Mouse (Mus musculus): Measurements from ENCODE around the gene Tmem63c.

Tmem63c gene

GRCm38 (mm10) chr12:87044711-87045110 is 23.6 kb downstream of the Tmem63c start:
- in situ Hi-C loops (cut with MboI; ENCODE audit: unreplicated experiment in 2 of 2), result no loop called here

DNA sequence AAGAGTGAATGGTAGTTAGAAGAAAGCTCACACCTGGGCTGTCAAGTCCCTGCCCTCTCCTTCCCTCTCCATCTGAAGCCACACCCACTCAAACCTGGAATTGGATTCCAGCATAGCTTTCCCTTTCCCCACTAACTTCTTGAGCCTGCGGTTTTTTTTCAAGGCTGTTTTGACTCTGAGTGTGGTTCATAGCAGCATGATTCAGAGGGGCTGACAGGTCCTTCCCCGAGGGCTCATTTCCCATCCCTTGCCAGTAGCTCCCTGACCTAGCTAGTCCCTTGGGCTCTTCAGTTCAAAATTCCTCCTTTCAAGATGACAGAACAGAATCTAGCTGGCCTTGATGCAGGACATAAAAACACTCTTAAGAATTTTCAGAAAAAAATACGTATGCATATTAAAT is 26.4 kb downstream of the Tmem63c start:
- in situ Hi-C loops (cut with MboI; ENCODE audit: unreplicated experiment in 2 of 2), result no loop called here

GRCm38 (mm10) chr12:87052661-87053321 is 31.7 kb downstream of the Tmem63c start:
- in situ Hi-C loops (cut with MboI; ENCODE audit: unreplicated experiment in 2 of 2), result loop anchor here (10.0 kb wide), 1 partner anchor 288 kb away; no protein-coding TSS in a partner anchor

DNA sequence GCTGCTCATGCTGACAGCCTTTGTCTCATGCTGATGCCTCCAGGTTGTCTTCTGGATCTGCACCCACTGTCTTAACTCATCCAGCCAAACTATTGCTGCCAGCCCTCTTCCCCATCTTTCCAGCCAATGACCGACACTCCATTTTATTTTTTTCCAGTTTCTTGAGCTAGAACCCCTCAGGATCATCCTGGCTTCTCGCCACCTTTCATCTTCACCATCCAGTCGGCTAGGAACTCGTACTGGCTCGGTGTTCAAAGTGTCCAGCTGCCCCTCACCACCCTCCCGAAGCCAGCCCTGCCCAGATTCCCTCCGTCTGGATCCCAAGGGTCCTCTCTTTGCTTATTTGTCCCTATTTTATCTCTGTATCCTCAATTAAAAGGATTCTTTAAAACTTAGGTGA is 33.7 kb downstream of the Tmem63c start:
- in situ Hi-C loops (cut with MboI; ENCODE audit: unreplicated experiment in 2 of 2), result loop anchor here (10.0 kb wide), 1 partner anchor 290 kb away; no protein-coding TSS in a partner anchor

DNA sequence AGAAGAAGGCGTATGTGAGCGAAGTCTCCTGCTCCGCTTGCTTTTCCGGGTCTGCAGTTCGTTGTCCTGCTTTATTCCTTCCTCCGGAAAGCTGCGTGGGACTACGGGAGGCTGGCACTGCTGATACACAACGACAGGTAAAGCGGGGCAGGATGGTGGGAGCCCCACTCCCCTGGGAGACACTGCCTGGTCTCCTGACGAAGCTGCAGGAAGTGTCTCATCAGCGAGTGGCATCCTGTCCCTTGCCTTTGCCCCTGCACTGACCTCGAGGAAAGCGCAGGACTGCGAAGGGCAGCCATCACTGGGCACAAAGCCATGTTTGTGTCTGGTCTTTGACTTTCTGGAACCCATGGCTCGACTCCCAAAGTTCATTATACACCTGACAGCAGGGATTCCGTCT is 35.9 kb downstream of the Tmem63c start:
- in situ Hi-C loops (cut with MboI; ENCODE audit: unreplicated experiment in 2 of 2), result loop anchor here (10.0 kb wide), 1 partner anchor 292 kb away; no protein-coding TSS in a partner anchor

DNA sequence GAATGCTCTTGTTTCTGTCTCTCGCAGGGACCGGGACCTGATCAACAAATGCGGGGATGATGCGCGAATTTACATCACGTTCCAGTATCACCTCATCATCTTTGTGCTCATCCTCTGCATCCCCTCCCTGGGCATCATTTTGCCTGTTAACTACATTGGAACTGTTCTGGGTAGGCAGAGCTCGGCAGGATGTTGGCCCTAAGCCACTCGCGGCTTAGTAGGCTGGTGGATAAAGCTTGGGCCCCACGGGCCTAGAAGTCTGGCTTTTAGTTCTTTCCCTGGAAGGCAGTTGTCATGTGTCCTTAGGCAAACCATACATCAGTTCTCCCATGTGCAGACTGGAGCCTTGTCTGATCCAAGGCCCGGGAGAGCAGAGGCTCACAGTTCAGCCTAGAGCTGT is 44.3 kb downstream of the Tmem63c start:
- in situ Hi-C loops (cut with MboI; ENCODE audit: unreplicated experiment in 2 of 2), result no loop called here

DNA sequence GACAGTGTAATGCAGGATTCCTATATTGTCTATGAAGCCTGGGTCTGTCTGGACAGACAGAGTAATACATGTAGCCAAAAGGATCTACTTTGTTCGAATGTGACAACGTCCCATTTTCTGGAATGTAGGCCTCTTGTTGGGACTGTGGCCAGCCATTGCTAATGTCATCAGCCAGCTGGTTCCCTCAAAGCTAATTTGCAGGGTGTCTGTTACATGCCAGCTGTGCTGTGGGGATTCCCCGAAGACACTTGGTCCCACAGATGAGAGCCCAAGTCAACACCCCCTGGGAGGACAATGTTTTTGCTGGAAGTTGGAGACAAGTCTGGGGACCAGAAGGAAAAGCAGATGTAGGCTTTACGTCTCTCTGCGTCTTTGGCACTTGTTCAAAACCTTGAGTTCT is 45.3 kb downstream of the Tmem63c start:
- in situ Hi-C loops (cut with MboI; ENCODE audit: unreplicated experiment in 2 of 2), result no loop called here

DNA sequence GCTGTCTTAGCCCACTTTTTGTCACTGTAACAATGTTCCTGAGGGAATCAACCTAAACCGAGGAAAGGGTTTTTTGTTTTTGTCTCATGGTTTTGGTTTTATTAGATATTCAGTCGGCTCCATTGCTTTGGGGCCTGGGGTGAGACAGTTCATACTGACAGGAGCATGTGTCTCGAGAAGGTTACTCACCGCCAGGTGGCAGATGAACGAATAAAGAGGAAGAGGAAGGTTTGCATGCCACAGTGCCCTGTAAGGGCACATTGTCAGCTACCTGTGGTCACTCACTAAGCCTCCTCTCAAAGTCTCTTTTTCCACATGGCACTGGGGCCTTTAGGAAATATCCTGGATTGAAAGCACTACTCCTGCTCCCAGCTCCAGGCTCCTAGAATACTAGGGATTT is 49.4 kb downstream of the Tmem63c start:
- in situ Hi-C loops (cut with MboI; ENCODE audit: unreplicated experiment in 2 of 2), result no loop called here

GRCm38 (mm10) chr12:87076610-87077009 is 55.5 kb downstream of the Tmem63c start:
- in situ Hi-C loops (cut with MboI; ENCODE audit: unreplicated experiment in 2 of 2), result no loop called here

- in situ Hi-C loops (cut with MboI; ENCODE audit: unreplicated experiment in 2 of 2), result no loop called here
These were observed 61.7 kb downstream of the Tmem63c start for GRCm38 (mm10) chr12:87082797-87083196.

DNA sequence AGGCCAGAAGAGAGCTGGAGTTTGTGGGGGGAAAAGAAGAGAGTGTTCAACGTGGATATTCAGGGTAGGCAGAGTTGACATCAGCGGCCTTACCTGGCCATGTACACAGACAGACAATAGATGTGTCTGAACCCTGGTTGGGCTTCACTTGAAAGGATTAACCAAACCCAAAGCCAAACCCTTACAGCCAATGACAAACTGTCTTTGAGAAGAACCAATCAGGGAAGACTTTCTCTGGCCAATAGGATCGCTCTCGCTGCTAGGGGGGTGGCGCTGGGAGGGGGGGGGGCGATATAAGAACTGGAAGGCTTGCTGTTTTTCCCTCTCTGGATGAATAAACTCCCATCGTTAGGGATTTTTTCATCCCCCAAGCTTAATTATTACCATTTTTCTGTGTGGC is 66.1 kb downstream of the Tmem63c start:
- in situ Hi-C loops (cut with MboI; ENCODE audit: unreplicated experiment in 2 of 2), result no loop called here

GRCm38 (mm10) chr12:87088331-87088730 is 67.2 kb downstream of the Tmem63c start:
- in situ Hi-C loops (cut with MboI; ENCODE audit: unreplicated experiment in 2 of 2), result no loop called here

DNA sequence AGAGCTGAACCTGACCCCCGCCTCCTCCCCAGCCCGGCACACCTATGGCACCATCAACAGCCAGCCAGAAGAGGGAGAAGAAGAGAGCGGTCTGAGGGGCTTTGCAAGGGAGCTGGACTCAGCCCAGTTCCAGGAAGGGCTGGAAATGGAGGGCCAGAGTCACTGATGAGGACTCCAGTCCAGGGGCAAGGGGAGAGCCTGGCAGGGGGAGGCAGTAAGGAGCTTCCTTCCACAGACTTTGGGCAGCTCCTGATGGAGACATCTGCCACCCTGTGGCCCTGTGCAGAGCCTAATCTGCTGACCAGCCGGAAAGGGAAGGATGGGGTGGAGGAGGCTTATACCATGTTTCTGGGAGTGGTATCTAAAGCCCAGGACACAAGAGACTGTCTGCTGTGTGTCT is 68.1 kb downstream of the Tmem63c start:
- in situ Hi-C loops (cut with MboI; ENCODE audit: unreplicated experiment in 2 of 2), result no loop called here

DNA sequence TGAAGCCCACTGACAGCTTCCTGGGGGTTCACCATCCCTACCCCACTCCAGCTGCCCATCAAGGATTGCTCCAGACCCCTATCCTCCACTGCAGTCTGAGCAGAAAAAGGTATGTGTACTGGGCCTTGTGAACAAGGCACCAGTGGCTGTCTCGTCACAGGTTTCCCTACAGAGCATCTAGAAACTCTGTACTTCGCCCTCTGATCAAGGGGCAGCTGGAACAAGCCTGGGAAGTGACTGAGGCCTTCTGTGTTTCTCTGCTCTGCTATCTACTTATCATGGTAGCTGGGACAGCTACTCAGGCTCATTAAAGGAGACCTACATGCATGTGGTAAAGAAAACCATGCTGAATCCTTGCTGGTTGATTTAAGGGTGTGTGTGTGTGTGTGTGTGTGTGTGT is 68.6 kb downstream of the Tmem63c start:
- in situ Hi-C loops (cut with MboI; ENCODE audit: unreplicated experiment in 2 of 2), result no loop called here

DNA sequence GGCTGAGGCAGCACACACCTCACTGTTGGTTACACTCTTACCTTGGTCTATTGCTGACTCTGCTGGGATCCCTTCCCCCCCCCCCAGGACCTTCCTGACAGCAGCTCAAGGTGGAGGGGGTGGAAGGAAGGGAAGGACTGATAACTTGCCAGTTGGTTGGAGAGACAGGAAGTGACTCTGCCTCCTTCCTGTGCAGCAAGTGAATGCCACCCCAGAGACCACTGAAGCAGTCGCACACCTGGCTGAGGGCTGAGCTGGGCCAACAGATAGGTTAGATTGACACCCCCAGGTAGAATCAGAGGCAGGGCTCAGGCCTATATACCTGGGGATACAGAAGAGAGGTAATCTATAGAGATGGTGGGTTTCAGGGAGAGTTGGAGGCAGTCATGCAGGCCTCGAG is 70.8 kb downstream of the Tmem63c start:
- in situ Hi-C loops (cut with MboI; ENCODE audit: unreplicated experiment in 2 of 2), result no loop called here

DNA sequence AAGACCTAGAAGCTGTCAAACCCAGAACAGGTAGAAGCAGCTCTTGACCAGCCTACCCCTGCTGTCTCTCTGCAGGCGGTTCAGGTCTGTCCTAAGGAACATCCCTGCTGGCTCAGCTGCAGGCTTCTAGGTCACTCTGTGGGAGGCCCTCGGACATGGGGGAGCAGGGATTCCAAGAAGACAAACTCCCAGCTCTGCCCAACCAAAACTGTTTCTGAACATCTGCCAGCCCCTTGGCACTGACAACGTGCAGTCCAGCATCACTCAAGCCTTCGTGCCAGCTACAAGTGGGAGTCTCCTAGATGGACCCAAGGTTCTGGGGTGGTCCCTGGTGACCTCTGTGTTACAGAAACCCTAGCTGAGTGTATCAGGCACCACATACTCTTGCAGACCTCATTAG is 72.1 kb downstream of the Tmem63c start:
- in situ Hi-C loops (cut with MboI; ENCODE audit: unreplicated experiment in 2 of 2), result no loop called here

DNA sequence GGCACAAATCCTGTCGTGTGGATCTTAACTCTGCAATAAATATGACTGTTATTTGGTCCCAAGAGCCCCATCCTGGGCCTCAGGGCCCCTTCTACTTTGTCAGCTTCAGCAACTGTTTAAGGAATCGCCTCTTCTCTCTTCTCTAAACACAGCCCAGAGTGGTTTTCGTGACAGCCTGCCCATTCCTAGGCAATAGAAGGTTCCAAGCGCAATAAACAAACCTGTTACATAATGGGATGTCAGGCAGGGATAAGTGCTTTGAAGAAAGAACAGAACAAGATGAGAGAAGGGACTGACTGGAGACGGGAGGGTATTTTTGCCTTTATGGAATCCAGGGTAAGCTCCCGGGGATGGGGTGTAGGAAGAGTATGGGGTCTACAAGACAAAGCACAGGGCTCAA is 72.5 kb downstream of the Tmem63c start:
- in situ Hi-C loops (cut with MboI; ENCODE audit: unreplicated experiment in 2 of 2), result no loop called here

GRCm38 (mm10) chr12:87100331-87100730 is 79.2 kb downstream of the Tmem63c start:
- in situ Hi-C loops (cut with MboI; ENCODE audit: unreplicated experiment in 2 of 2), result no loop called here

GRCm38 (mm10) chr12:87102165-87102631 is 81.1 kb downstream of the Tmem63c start, which contains the start of gene Ngb:
Gene Ngb (minus strand): TSS chr12:87102539.
- in situ Hi-C loops (cut with MboI; ENCODE audit: unreplicated experiment in 2 of 2), result no loop called here

GRCm38 (mm10) chr12:87103471-87103870 is 82.3 kb downstream of the Tmem63c start:
- in situ Hi-C loops (cut with MboI; ENCODE audit: unreplicated experiment in 2 of 2), result no loop called here

DNA sequence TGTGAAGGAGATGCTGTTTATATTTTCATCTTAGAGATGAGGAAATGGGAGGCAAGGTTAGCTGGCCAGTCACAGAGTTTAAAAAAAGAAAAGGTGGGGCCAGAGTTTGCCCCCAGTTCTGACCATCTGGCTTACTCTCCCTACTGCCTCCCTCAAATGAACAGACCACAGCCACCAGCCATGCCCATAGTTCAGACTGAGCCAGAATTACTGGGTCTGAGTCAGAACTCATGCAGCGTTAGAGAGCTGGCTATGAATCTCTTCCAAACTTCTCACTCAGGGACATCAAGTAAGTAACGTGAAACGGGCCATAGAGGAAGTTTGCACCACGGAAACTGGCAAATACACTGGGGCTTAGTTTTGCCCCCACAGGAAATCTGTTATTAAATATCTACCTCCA is 83.7 kb downstream of the Tmem63c start:
- in situ Hi-C loops (cut with MboI; ENCODE audit: unreplicated experiment in 2 of 2), result no loop called here

DNA sequence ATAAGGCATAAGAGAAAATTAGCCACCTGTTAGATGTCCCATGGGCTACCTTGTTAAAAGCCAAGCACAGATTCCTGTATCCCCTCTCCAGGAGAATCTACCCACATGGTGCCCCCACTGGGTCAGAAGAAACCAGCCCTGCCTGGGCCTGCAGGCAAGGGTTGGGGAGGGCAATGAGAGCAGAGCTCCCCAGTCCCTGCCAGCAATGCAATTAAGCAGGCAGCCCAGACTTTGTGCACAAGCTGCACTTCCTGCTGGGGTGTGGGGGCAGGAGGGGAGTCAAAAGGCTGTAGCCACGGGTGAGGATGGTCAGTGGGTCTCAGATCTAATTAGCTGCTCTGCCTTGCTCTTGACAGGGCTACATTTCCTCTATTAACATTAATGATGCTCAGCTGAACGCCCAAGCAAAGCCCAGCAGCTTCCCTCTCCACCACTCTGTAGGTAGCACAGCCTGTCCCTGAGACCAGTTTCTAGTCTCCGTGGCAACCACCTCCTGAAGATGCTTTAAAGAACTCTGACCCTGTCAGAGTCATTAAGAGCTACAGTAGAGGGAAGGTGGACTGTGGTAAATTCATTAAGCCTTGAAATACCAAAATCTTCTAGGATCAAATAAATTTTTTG is 86.3 kb downstream of the Tmem63c start:
- in situ Hi-C loops (cut with MboI; ENCODE audit: unreplicated experiment in 2 of 2), result no loop called here
